Mouse (Mus musculus): Measurements from ENCODE around the gene Epm2aip1. TPM values are rescaled to one million over a fixed set of nuclear protein-coding genes. Genes with fewer than 3 reads are reported as not detected.
A peak's percentile ranks its signal among the peaks of the same experiment; 100 is the strongest.

The Epm2aip1 gene
- polyA plus RNA-seq, 1 experiment, result 10.1 TPM

- Histone ChIP-seq H3K4me1 (ENCODE audit: control insufficient read depth, insufficient read depth, low read length) (peaks cover 15% of the 10 kb centered on the region), H3K4me3 (replicated peaks; ENCODE audit: extremely low read depth, low read depth, low read length) (no peak overlapping the region)
- no peak for DNase-seq
- 3% methylated on average over 1 of the region's 1 CpGs for WGBS
- TF ChIP-seq CTCF (IDR thresholded peaks at IDR 0.05; ENCODE audit: insufficient read depth, low read length) (no peak), POLR2A (IDR thresholded peaks at IDR 0.05; ENCODE audit: borderline replicate concordance, extremely low read depth, low read depth, low read length) (no peak)
Observed at GRCm38 (mm10) chr9:111275156-111275555, 3.4 kb downstream of the Epm2aip1 start.

- TF ChIP-seq CTCF (IDR thresholded peaks at IDR 0.05; ENCODE audit: insufficient read depth, low read length), result no peak
- no peak for TF ChIP-seq POLR2A (IDR thresholded peaks at IDR 0.05; ENCODE audit: borderline replicate concordance, extremely low read depth, low read depth, low read length)
- peaks cover 3% of the 10 kb centered on the region for H3K4me1 ChIP-seq (ENCODE audit: control insufficient read depth, insufficient read depth, low read length)
- H3K4me3 ChIP-seq (replicated peaks; ENCODE audit: extremely low read depth, low read depth, low read length), result no peak overlapping the region
- DNase-seq, result no peak
- WGBS, result 67% methylated on average over 3 of the region's 3 CpGs
Observed at GRCm38 (mm10) chr9:111285061-111285460, 13.3 kb downstream of the Epm2aip1 start.

DNA sequence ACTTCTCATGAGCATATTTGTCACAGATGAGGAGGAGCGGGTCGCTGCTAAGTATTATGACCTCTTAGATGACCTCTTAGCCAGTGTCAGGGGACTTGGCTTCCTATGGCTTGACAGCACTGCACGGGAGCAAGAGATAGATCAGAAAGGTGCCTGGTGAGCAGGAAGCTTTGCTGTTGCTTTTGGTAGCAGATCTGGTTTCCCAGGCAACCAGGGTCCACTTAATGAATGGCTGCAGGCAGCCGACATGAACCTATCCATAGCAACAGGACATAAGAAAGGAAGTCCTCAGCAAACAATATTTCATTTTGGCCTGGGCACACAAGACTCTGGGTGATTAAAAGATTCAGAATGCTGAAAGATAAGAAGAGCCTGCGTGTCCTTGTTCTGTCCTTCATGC is 13.9 kb downstream of the Epm2aip1 start:
- TF ChIP-seq POLR2A (IDR thresholded peaks at IDR 0.05; ENCODE audit: borderline replicate concordance, extremely low read depth, low read depth, low read length) (no peak), CTCF (IDR thresholded peaks at IDR 0.05; ENCODE audit: insufficient read depth, low read length) (no peak)
- 27% methylated on average over 5 of the region's 5 CpGs for WGBS
- no peak overlapping the region for H3K4me3 ChIP-seq (replicated peaks; ENCODE audit: extremely low read depth, low read depth, low read length)
- H3K4me1 ChIP-seq (ENCODE audit: control insufficient read depth, insufficient read depth, low read length), result peaks cover 3% of the 10 kb centered on the region
- no peak for DNase-seq

- H3K4me1 ChIP-seq (ENCODE audit: control insufficient read depth, insufficient read depth, low read length), result peaks cover 3% of the 10 kb centered on the region
- TF ChIP-seq CTCF (IDR thresholded peaks at IDR 0.05; ENCODE audit: insufficient read depth, low read length), result no peak
- no peak for TF ChIP-seq POLR2A (IDR thresholded peaks at IDR 0.05; ENCODE audit: borderline replicate concordance, extremely low read depth, low read depth, low read length)
- DNase-seq, result no peak
- H3K4me3 ChIP-seq (replicated peaks; ENCODE audit: extremely low read depth, low read depth, low read length), result no peak overlapping the region
- WGBS, result 74% methylated on average over 2 of the region's 2 CpGs
Observed at GRCm38 (mm10) chr9:111286468-111286867, 14.7 kb downstream of the Epm2aip1 start.

GRCm38 (mm10) chr9:111287956-111288355 is 16.2 kb downstream of the Epm2aip1 start:
- no peak for DNase-seq
- H3K4me3 ChIP-seq (replicated peaks; ENCODE audit: extremely low read depth, low read depth, low read length), result no peak overlapping the region
- H3K4me1 ChIP-seq (ENCODE audit: control insufficient read depth, insufficient read depth, low read length), result peaks cover 3% of the 10 kb centered on the region
- WGBS, result 93% methylated on average over 4 of the region's 4 CpGs
- TF ChIP-seq POLR2A (IDR thresholded peaks at IDR 0.05; ENCODE audit: borderline replicate concordance, extremely low read depth, low read depth, low read length) (no peak), CTCF (IDR thresholded peaks at IDR 0.05; ENCODE audit: insufficient read depth, low read length) (no peak)

- no peak for DNase-seq
- TF ChIP-seq CTCF (IDR thresholded peaks at IDR 0.05; ENCODE audit: insufficient read depth, low read length) (no peak), POLR2A (IDR thresholded peaks at IDR 0.05; ENCODE audit: borderline replicate concordance, extremely low read depth, low read depth, low read length) (no peak)
- 51% methylated on average over 9 of the region's 9 CpGs for WGBS
- Histone ChIP-seq H3K4me1 (ENCODE audit: control insufficient read depth, insufficient read depth, low read length) (peaks cover 3% of the 10 kb centered on the region), H3K4me3 (replicated peaks; ENCODE audit: extremely low read depth, low read depth, low read length) (peak overlapping the region; percentile 39)
Observed at GRCm38 (mm10) chr9:111289294-111289831, 17.6 kb downstream of the Epm2aip1 start.

GRCm38 (mm10) chr9:111289832-111290339 is 18.2 kb downstream of the Epm2aip1 start:
- WGBS, result 15% methylated on average over 21 of the region's 21 CpGs
- H3K4me1 ChIP-seq (ENCODE audit: control insufficient read depth, insufficient read depth, low read length), result peaks cover 3% of the 10 kb centered on the region
- DNase-seq, result peak; percentile 95

DNA sequence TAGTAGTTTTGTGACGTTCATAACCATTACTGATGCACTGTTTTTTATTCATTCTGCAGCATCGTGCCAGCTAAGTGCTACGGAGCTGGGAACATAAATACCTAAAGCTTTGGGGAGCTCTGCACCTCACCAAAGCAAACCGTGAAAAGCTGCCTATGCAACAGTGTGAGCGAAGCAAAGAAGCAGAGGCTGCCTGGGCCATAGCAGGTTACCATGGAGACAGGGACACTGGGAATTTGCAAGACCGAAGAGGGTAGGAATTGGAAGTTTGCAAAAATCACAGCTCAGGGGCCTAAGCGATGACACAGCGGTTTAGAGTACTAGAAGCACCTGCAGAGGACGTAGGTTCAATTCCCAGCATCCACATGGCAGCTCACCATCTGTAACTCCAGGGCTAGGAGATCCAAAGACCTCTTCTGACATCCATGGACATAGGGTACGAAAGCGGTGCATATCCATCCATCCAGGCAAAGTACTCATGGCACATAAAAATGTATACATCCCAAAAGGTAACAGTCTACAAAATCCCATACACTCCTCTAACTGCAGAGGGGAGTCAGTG is 18.9 kb downstream of the Epm2aip1 start:
- DNase-seq, result no peak
- no peak overlapping the region for H3K4me3 ChIP-seq (replicated peaks; ENCODE audit: extremely low read depth, low read depth, low read length)
- 78% methylated on average over 11 of the region's 11 CpGs for WGBS
- TF ChIP-seq POLR2A (IDR thresholded peaks at IDR 0.05; ENCODE audit: borderline replicate concordance, extremely low read depth, low read depth, low read length) (no peak), CTCF (IDR thresholded peaks at IDR 0.05; ENCODE audit: insufficient read depth, low read length) (no peak)
- peaks cover 3% of the 10 kb centered on the region for H3K4me1 ChIP-seq (ENCODE audit: control insufficient read depth, insufficient read depth, low read length)

More at GRCm38 (mm10) chr9:111289832-111290339, 18.2 kb downstream of the Epm2aip1 start:
- no peak overlapping the region for H3K4me3 ChIP-seq (replicated peaks; ENCODE audit: extremely low read depth, low read depth, low read length)
- TF ChIP-seq POLR2A (IDR thresholded peaks at IDR 0.05; ENCODE audit: borderline replicate concordance, extremely low read depth, low read depth, low read length) (no peak), CTCF (IDR thresholded peaks at IDR 0.05; ENCODE audit: insufficient read depth, low read length) (peak; percentile 96)

GRCm38 (mm10) chr9:111293234-111293633 is 21.5 kb downstream of the Epm2aip1 start:
- no peak for TF ChIP-seq POLR2A (IDR thresholded peaks at IDR 0.05; ENCODE audit: borderline replicate concordance, extremely low read depth, low read depth, low read length)
- no peak for TF ChIP-seq CTCF (IDR thresholded peaks at IDR 0.05; ENCODE audit: insufficient read depth, low read length)
- no peak overlapping the region for H3K4me3 ChIP-seq (replicated peaks; ENCODE audit: extremely low read depth, low read depth, low read length)
- DNase-seq, result no peak
- WGBS, result 77% methylated on average over 4 of the region's 4 CpGs
- H3K4me1 ChIP-seq (ENCODE audit: control insufficient read depth, insufficient read depth, low read length), result peaks cover 3% of the 10 kb centered on the region

DNA sequence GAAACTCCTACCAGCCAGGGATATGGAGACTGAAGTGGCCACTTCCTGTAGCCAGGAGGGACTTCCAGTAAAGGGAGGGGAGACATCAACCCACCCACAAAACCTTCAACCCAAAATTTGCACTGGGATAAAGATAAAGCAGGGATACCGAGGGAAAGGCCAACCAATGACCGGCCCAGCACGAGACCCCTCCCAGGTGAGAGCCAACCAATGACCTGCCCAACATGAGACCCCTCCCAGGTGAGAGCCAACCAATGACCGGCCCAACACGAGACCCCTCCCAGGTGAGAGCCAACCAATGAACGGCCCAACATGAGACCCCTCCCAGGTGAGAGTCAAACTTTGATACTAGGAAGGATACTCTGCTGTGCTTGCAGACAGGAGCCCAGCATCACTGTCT is 23.2 kb downstream of the Epm2aip1 start:
- 93% methylated on average over 6 of the region's 6 CpGs for WGBS
- H3K4me1 ChIP-seq (ENCODE audit: control insufficient read depth, insufficient read depth, low read length), result no peaks in the 10 kb centered on the region
- no peak for DNase-seq
- H3K4me3 ChIP-seq (replicated peaks; ENCODE audit: extremely low read depth, low read depth, low read length), result no peak overlapping the region
- TF ChIP-seq CTCF (IDR thresholded peaks at IDR 0.05; ENCODE audit: insufficient read depth, low read length) (no peak), POLR2A (IDR thresholded peaks at IDR 0.05; ENCODE audit: borderline replicate concordance, extremely low read depth, low read depth, low read length) (no peak)

Data from lung, adult 2 months (tissue).